Mouse (Mus musculus) hematopoietic stem cell, adult 5-6 weeks (primary cell): ENCODE results near the gene Btbd35f17. TPM values are rescaled to one million over a fixed set of nuclear protein-coding genes. Genes with fewer than 3 reads are reported as not detected.
"Not testable (repeated sequence)": the region's sequence is repeated elsewhere in the genome, so short reads cannot be mapped to it uniquely, and the experiment has no call there.

Experiments used
- ATAC-seq, 2 experiments: fragments of 125-278 bp in 1 of 2; replicated peaks in 1 of 2; 2 replicates each; pipeline ENCODE4 v1.8.0; 2016 to 2017; ENCODE audit warnings: inconsistent platforms in 2 of 2, mild to moderate bottlenecking in 2 of 2, moderate number of reproducible peaks in 2 of 2, low read depth in 1 of 2, moderate TSS enrichment in 1 of 2; ENCODE audit not compliant: low FRiP score in 2 of 2, poor library complexity in 2 of 2, severe bottlenecking in 2 of 2, insufficient read depth in 1 of 2, low TSS enrichment in 1 of 2
- total RNA-seq: library from RNA; stranded (forward); fragments of 172-1452, 232-1000 nt; gene quantifications from 2 replicates; pipeline ENCODE4 v1.2.3, GENCODE M21; 2017

Btbd35f17 gene
- not detected in 2 replicates for total RNA-seq

DNA sequence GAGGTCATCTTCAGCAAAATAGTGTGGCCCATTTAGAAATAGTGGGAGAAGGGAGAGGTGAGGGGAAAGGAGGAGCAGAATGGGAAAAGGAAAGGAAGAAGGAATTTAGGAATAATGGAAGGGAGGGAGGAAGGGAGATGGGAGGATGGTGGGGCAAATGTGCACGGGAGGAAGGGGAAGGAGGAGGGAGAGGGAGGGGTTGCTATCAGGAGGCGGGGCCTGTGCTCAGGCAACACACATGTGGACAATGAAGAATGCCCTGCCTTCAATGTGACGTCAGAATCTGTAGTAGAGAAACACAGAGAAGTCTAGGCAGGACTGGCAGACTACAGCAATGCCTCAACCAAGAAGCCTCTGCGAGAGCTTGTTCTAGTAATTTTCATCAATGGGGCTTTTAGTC is at the start of gene Btbd35f17:
Btbd35f17 (plus strand) TSS at position 301 of the 400 bp plus-strand sequence.
- not testable (repeated sequence) for ATAC-seq

Other genes with a start within 250 kb of the Btbd35f17 start
- not detected in 2 replicates for gene Btbd35f28, start 174.1 kb upstream of the Btbd35f17 start, total RNA-seq
- gene Btbd35f20, start 79.4 kb upstream of the Btbd35f17 start, total RNA-seq: not detected in 2 replicates